Mouse (Mus musculus) frontal cortex, adult 2 months (tissue): ENCODE data around the gene Acad9. TPM values are rescaled to one million over a fixed set of nuclear protein-coding genes. Genes with fewer than 3 reads are reported as not detected.

Experiments used
- DNase-seq, 2 experiments: peaks; one replicate each; pipeline ENCODE4 v3.0.0; 2022; ENCODE audit warnings: low spot score in 1 of 2; ENCODE audit errors: extremely low spot score in 1 of 2
- polyA plus RNA-seq: library from polyadenylated mRNA; depleted of rRNA; stranded (reverse); fragments of >200 nt; gene quantifications from 2 replicates; pipeline ENCODE4 v1.2.3, GENCODE M21; 2012; rRNA removed

Gene Acad9
- 41.7 and 47.1 TPM in 2 replicates for polyA plus RNA-seq

GRCm38 (mm10) chr3:36065843-36066651, at the start of gene Acad9:
TSS of gene Acad9 (plus strand) at chr3:36065979.
- peak; percentile 94 to 98 for DNase-seq

GRCm38 (mm10) chr3:36025732-36026131, 40.0 kb upstream of the Acad9 start:
- no peak for DNase-seq

GRCm38 (mm10) chr3:36029993-36030392, 35.8 kb upstream of the Acad9 start:
- no peak for DNase-seq

GRCm38 (mm10) chr3:36031740-36032510, 33.9 kb upstream of the Acad9 start:
- DNase-seq: no peak

DNA sequence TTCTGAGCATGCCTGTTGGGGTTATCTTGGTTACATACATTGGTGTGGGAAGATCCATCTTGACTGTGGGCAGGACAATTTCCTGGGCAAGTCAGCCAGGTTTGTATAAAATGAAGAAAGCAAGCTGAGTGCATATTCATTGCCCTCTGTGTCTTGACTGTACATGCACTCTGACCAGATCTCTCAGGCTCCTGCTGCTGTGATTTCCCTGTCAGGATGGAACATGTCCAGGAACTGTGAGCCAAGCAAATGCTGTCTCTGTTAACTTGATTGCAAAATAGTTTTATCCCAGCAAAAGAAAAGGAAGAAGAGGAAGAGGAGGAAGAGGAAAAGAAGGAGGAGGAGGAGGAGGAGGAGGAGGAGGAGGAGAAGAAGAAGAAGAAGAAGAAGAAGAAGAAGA, 21.3 kb upstream of the Acad9 start:
- DNase-seq: no peak

- DNase-seq: no peak
Measured at GRCm38 (mm10) chr3:36045086-36045485, 20.7 kb upstream of the Acad9 start.

DNA sequence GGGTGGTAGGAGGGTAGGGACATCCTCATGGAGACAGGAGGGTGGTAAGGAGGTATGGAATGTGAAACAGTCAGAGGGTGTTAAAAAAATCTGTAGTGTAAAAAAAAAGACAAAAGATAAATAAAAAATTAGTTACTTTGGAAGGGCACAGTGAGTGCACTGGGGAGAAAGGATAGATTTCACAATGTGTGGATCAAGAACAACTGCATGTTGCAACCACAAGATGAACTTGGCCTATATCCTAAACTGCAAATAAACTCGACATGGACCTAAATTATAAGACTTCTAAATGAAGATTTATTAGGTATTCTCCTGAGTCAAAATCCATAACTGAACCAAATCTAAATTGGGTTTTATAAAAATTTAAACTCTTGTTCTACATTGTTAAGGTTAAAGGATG, 16.7 kb upstream of the Acad9 start:
- DNase-seq: no peak

- DNase-seq: no peak
Measured at GRCm38 (mm10) chr3:36053447-36053846, 12.3 kb upstream of the Acad9 start, which contains the start of gene Ccdc144b. TSS of gene Ccdc144b (minus strand) at chr3:36053547.

DNA sequence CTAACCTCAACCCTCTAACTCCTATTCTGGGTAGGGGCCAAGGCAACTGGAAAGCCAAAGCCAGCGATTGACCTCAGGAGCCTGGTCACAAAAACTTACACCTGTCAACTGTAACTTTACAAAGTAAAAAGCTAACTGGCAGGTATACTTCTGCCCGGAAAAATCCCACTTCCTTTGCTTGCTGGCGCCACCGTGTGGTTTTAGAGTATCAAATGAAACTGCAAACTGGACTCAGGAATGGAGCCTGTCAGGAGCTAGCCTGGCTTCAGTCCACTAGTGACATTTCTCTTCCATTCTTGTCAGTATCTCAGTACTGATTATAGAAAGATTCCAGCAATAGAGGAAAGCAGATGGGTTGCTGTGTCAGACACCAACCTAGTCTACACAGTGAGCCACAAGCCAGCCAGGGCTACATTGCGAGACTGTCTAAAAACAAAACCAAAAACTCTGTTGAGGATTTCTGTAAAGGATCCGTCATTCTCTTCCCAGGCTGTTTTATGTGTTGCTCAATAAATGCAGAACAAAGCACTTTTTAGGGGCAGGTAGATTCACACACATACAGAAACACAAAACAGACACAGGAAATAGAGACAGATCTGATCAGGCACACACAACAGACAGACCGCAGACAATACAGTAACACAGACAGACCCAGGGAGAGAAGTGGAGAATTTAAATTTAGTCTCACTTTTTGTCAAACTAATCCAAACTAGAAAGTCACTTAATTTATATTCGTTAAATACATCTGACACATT, 5.5 kb upstream of the Acad9 start:
- peak in 1 of 2 experiments; percentile 79 for DNase-seq

DNA sequence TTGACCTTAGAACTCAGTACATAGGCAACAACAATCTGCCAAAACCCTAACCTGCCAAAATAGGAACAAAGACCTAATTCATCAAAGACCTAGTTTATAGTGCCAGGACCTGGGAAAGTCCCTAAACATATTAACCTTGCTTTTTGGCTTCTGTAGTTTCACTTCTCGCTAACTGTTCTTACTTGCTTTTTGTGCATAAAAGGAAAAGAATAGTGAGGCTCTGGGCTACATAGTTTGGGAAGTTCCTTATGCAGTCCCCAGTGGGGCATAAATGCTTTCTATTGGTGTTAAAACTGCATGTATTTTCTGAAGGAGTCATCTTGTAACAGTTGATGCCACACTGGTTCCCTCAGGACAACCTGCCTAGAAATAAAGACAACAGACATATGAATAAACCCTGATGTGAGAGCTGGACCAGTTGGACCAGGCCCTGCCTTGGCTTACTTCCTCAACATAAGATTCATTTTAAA, 1.2 kb upstream of the Acad9 start:
- DNase-seq: no peak

DNA sequence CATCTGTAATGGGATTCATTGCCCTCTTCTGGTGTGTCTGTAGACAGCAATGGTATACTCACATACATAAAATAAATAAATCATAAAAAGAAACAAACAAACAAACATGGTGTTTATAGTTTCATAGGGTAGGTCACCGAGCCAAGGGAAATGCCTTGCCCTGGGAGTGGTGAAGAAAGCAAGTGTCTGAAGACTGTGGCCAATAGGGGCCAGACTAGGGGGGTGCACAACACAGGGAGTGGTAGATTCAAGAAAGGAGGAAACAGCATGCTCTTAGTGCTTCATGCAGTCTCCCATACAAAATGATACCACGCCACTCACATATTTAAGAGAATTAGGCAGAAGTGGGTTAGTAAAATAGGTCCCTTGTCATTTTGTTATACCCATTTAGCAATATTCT, 613 bp upstream of the Acad9 start:
- DNase-seq: no peak

DNA sequence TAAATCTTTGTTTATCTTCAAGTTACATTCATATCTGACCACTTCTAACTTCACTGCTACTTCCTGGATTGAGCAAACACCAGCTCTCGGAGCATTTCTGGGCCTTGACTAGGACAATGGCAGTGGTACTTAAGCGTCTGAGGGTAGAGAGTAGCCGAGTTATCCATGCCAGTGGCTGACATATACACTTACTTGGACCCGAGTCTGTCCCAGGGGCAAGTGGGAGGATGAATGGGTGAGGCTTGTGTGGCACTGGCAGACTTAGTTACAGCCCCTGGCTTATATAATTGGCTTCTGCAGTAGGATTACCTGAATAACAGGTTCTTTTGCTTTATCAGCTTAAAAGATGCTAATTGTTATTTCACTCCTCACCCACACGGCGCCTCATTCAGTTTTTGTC, 2.0 kb downstream of the Acad9 start:
- no peak for DNase-seq

DNA sequence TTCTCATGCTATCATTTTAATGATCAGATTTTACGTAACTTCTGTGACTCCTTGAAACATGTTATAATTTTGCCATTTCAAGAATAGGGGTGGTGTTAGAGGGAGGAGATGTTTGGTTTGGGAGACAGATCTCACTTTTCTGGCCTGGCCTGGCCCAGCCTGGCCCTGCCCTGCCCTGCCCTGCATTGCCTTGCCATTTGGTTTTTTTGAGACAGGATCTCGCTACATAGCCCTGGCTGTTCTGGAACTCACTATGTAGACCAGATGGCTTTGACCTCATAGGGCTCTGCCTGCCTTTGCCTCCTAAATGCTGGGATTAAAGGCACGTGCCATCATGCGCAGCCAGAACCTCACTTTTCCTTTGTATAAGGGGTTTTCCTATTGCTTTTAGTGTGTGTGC, 4.7 kb downstream of the Acad9 start:
- DNase-seq: no peak

DNA sequence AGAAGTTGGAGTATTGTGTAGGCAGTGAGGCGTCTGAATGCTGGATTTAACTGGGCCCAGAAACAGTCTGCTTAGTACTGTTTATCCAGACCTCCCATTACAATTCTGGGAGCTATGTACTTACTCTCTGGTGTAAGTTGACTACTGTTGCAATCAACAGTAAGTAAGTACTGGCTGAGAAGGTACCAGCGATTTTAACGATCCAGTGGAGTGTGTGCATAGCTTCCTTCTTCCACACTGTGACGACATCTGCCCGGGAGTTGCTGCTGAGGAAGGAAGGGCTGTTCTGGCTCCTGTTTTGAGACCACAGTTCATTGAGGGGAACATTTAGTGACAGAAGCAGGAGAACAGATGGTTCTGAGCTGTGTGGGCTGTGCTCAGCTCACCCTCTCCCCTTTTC, 5.3 kb downstream of the Acad9 start:
- no peak for DNase-seq

GRCm38 (mm10) chr3:36074231-36074630, 8.5 kb downstream of the Acad9 start:
- no peak for DNase-seq

- DNase-seq: no peak
Measured at GRCm38 (mm10) chr3:36075466-36075865, 9.7 kb downstream of the Acad9 start.

DNA sequence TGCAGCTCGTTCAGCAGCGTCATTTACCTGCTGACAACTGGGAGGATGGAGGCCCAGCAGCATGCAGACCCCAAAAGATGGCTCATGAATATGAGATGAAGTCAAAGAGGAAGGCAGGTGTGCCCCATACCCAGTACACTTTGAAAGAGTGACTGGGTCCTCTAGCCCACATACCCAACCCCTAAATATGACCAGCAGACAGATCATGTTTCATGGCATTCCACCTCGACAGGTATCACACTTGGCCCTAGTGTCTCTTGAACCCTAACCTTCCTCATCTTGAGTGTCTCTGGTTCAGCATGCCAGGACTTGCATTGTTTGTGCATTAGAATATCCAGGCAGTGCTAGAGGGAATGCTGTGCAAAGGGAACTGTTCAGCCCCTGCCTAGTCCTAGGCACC, 11.6 kb downstream of the Acad9 start:
- no peak for DNase-seq

DNA sequence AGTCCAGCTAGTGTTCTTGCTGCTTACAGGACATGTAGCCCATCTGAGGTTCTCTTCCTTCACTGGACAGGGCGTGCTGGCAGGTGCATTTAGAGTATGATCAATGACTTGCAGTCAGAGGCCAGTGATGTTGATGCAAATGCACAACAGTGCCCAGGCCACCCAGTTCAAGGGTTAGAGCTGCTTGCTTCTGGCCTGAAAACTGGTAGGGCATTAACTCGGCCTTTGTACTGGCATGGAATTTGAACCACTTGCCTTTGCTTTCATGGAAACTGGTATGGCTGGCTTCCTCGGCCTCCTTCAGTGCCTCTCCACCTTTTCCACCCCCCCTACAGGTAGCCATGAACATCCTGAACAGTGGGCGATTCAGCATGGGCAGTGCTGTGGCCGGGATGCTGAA, 14.1 kb downstream of the Acad9 start:
- DNase-seq: no peak

GRCm38 (mm10) chr3:36080741-36081140, 15.0 kb downstream of the Acad9 start:
- DNase-seq: no peak

DNA sequence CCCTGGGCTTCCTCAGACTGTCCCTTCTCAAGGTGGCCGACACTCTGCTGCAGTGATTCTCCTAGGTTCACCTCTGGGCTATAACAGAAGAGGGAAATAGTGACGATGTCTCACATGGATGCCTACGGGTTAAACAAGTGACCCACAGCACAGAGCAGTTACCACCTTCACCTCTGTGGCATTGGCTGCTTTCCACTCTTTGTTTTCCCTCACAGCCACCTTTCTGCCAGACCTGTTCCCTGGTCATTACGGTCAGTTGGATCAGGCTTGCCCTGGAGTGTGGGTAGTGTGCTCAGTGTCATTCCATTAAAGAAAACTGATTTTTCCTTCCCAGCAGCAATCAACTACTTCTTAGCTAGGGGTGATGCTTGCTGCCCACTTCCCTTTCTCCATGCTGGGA, 17.1 kb downstream of the Acad9 start:
- DNase-seq: no peak

- DNase-seq: no peak
Measured at GRCm38 (mm10) chr3:36083381-36083780, 17.6 kb downstream of the Acad9 start.
